Mouse (Mus musculus) stomach, postnatal 0 days (tissue): Measurements from ENCODE around the gene Zbtb16. TPM values are rescaled to one million over a fixed set of nuclear protein-coding genes. Genes with fewer than 3 reads are reported as not detected.

Source experiments
- ATAC-seq: fragments of 200-750 bp; cut with Nextera tagmentation; 2 replicates; pipeline ENCODE4 v1.8.0; 2017; ENCODE audit not compliant: low FRiP score, low TSS enrichment
- DNase-seq: peaks from one replicate; pipeline ENCODE4 v3.0.0-alpha.2; 2016; ENCODE audit warnings: low spot score
- H3K27ac ChIP-seq: fragments of 300-500 bp; sonication (generic); replicated peaks from 2 replicates; pipeline ENCODE4 v1.5.1; 2014; ENCODE audit warnings: mild to moderate bottlenecking, control low read depth
- H3K27me3 ChIP-seq: fragments of 300-500 bp; sonication (generic); 2 replicates; pipeline ENCODE4 v1.6.1; 2014; ENCODE audit warnings: low read length; ENCODE audit not compliant: control insufficient read depth, insufficient read depth
- H3K36me3 ChIP-seq: fragments of 300-500 bp; sonication (generic); 2 replicates; pipeline ENCODE4 v1.6.1; 2014; ENCODE audit warnings: low read length, mixed read lengths; ENCODE audit not compliant: control insufficient read depth, insufficient read depth
- H3K4me1 ChIP-seq: fragments of 300-500 bp; sonication (generic); replicated peaks from 2 replicates; pipeline ENCODE4 v1.6.1; 2014; ENCODE audit warnings: antibody characterized with exemption; ENCODE audit not compliant: control insufficient read depth, insufficient read depth
- H3K4me2 ChIP-seq: fragments of 300-500 bp; sonication (generic); replicated peaks from 2 replicates; pipeline ENCODE4 v1.6.1; 2014; ENCODE audit warnings: low read depth, mild to moderate bottlenecking, control low read depth, moderate library complexity
- H3K4me3 ChIP-seq: fragments of 300-500 bp; sonication (generic); 2 replicates; pipeline ENCODE4 v1.5.1; 2014; ENCODE audit warnings: low read depth, low read length, control low read depth
- H3K9ac ChIP-seq: fragments of 300-500 bp; sonication (generic); 2 replicates; pipeline ENCODE4 v1.6.1; 2014; ENCODE audit warnings: mild to moderate bottlenecking, low read length, control low read depth, mixed read lengths
- H3K9me3 ChIP-seq: fragments of 300-500 bp; sonication (generic); 2 replicates; pipeline ENCODE4 v1.6.1; 2016; ENCODE audit warnings: low read length; ENCODE audit not compliant: control insufficient read depth
- CTCF ChIP-seq: IDR thresholded peaks from 2 replicates; pipeline ENCODE4 v1.5.1; 2016; ENCODE audit warnings: antibody characterized with exemption, low read depth, mild to moderate bottlenecking, moderate library complexity
- EP300 ChIP-seq: optimal IDR thresholded peaks from 2 replicates; pipeline ENCODE3; 2016; ENCODE audit warnings: antibody characterized with exemption
- WGBS: fragments of 180-500 bp; shearing (Covaris S2); extraction: QIAGEN DNeasy Blood & Tissue Kit; methylation state at CpG from one replicate; pipeline ENCODE4 v1.1.7; 2014; 5-methylcytosine and 5-hydroxymethylcytosine counted together
- polyA plus RNA-seq: library from polyadenylated mRNA; unstranded; fragments of >200 nt; fragmentation: Nextera tagmentation; extraction: Ambion mirVana; gene quantifications from 2 replicates; pipeline ENCODE4 v1.2.1, GENCODE M21; 2015

The Zbtb16 gene
- polyA plus RNA-seq, 1 experiment from 2014 or later: 1.7 TPM

DNA sequence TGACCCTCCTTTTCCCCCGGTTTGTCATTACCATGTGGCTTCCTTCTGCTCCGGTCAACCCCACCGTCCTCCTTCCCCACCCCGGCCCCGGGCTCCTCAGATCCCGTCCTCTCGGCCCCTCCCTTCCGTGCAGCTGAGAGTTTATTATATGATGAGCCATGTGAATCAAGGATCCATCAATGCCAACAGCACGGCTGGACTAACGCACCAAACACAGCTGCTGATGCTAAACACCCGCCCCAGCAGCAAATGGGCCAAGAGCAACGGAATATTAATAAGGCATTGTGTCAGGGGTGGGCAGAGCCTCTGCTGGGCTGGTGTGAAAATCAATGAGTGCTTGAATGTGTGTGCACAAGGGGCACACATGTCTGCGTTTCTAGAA, 173.0 kb downstream of the Zbtb16 start:
- DNase-seq: no peak
- ATAC-seq: peak; percentile 58
- H3K27ac ChIP-seq: no peak overlapping the region
- TF ChIP-seq CTCF: no peak
- no peak for TF ChIP-seq EP300
- no peaks in the 10 kb centered on the region; the same call in 1 of the 2 replicates for H3K4me1 ChIP-seq
- H3K4me2 ChIP-seq: no peak overlapping the region
- H3K27me3 ChIP-seq: no peaks in the 10 kb centered on the region
- H3K9ac ChIP-seq: no peak overlapping the region
- no peaks in the 10 kb centered on the region for H3K9me3 ChIP-seq
- 36% methylated on average over 13 of the region's 13 CpGs for WGBS
- no peak overlapping the region for H3K4me3 ChIP-seq
- H3K36me3 ChIP-seq: no peaks in the 10 kb centered on the region

- TF ChIP-seq CTCF (peak; percentile 18; the same call in 1 of the 2 replicates), EP300 (no peak)
- no peak overlapping the region for H3K27ac ChIP-seq
- ATAC-seq (0 out of 2 replicates have a peak, but pooled peaks have one; percentile 54), DNase-seq (no peak)
- no peaks in the 10 kb centered on the region for H3K36me3 ChIP-seq
- no peaks in the 10 kb centered on the region for H3K27me3 ChIP-seq
- no peaks in the 10 kb centered on the region for H3K9me3 ChIP-seq
- no peaks in the 10 kb centered on the region; the same call in 1 of the 2 replicates for H3K4me1 ChIP-seq
- no peak overlapping the region for H3K4me2 ChIP-seq
- H3K9ac ChIP-seq: no peak overlapping the region
- 42% methylated on average over 15 of the region's 15 CpGs for WGBS
- H3K4me3 ChIP-seq: no peak overlapping the region
These were observed 173.5 kb downstream of the Zbtb16 start for GRCm38 (mm10) chr9:48662361-48663051.

DNA sequence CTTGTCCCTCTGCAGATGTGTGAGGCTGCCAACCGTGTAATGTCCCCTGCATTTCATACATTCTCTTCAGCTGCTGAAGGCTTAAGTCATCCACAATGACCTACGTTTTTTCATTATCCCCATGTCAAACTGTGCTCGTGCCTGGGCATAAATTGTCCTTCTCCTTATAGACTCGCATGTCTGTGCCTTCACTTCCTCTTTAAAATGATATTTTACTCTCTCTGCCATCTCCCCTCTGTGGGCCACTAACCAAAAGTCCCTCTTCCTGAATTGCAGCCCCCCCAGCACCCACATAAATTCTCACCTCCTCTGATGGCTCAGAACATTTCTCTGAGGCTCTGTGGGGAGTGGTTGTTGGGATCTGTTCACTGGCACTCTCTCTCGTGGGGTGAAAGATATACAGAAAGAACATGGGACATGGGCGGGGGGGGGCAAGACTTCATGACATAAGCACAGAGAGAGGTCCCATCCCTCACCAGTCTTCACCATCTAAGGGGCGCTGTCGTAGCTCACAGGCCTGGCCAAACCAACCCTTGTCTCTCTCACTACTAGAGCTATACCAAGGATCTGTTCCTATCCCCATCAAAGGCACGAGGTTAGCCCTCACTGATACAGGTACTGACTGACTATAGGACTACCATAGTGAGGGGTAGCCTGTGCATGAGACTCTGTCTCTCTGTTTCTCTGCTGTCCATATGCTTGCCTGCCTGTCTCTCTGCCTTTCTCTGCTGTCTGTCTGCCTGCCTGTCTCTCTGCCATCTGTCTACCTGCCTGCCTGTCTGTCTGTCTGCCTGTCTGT, 174.6 kb downstream of the Zbtb16 start:
- no peak for TF ChIP-seq CTCF
- no peak for TF ChIP-seq EP300
- no peaks in the 10 kb centered on the region for H3K9me3 ChIP-seq
- no peak overlapping the region for H3K9ac ChIP-seq
- no peak overlapping the region for H3K27ac ChIP-seq
- 72% methylated on average over 9 of the region's 9 CpGs for WGBS
- H3K4me3 ChIP-seq: no peak overlapping the region
- no peaks in the 10 kb centered on the region; the same call in 1 of the 2 replicates for H3K4me1 ChIP-seq
- ATAC-seq (no peak), DNase-seq (no peak)
- 0 out of 2 replicates have a peak, but pooled peaks cover 3% of the 10 kb centered on the region for H3K36me3 ChIP-seq
- H3K4me2 ChIP-seq: no peak overlapping the region
- no peaks in the 10 kb centered on the region for H3K27me3 ChIP-seq

- Histone ChIP-seq H3K27me3 (no peaks in the 10 kb centered on the region), H3K4me1 (0 out of 2 replicates have a peak, but pooled peaks cover 3% of the 10 kb centered on the region), H3K27ac (no peak overlapping the region), H3K9me3 (no peaks in the 10 kb centered on the region), H3K36me3 (peaks cover 3% of the 10 kb centered on the region; the same call in 1 of the 2 replicates), H3K4me2 (no peak overlapping the region), H3K9ac (no peak overlapping the region), H3K4me3 (no peak overlapping the region)
- no peak for TF ChIP-seq EP300
- TF ChIP-seq CTCF: no peak
- no peak for DNase-seq
- 28% methylated on average over 5 of the region's 5 CpGs for WGBS
- no peak for ATAC-seq
These were observed 180.4 kb downstream of the Zbtb16 start for GRCm38 (mm10) chr9:48655525-48656169.

DNA sequence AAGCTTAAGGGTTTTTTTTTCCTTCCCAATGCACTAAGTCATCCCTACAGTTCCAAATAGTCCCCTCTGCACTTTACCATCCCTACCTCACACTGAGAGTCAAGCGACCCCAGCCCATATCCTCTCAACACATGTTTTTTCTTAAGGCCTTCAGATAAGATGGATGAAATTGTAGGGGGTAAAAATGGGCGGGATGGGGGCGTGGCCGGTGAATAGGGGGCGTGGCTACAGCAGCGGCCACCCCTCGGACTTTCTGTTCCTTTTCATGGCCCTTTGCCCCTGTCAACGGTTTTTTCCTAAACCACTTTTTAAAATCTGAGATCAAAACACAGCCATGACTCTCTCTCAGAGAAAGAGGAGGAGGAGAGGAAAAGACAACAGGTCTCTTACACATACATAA, 181.3 kb downstream of the Zbtb16 start:
- no peak overlapping the region for H3K4me2 ChIP-seq
- H3K27ac ChIP-seq: no peak overlapping the region
- 15% methylated on average over 8 of the region's 8 CpGs for WGBS
- DNase-seq (no peak), ATAC-seq (no peak)
- H3K27me3 ChIP-seq: no peaks in the 10 kb centered on the region
- no peak overlapping the region for H3K4me3 ChIP-seq
- no peak overlapping the region for H3K9ac ChIP-seq
- H3K9me3 ChIP-seq: no peaks in the 10 kb centered on the region
- H3K4me1 ChIP-seq: 0 out of 2 replicates have a peak, but pooled peaks cover 3% of the 10 kb centered on the region
- H3K36me3 ChIP-seq: peaks cover 3% of the 10 kb centered on the region; the same call in 1 of the 2 replicates
- TF ChIP-seq CTCF (no peak), EP300 (no peak)
